Mouse (Mus musculus): ENCODE measurements around the gene Dnajc30. TPM values are rescaled to one million over a fixed set of nuclear protein-coding genes. Genes with fewer than 3 reads are reported as not detected.

The Dnajc30 gene
- polyA plus RNA-seq, 1 experiment, result 46.6 TPM

GRCm38 (mm10) chr5:135077564-135078481 is 13.8 kb downstream of the Dnajc30 start, which contains the start of gene Vps37d:
Gene Vps37d, minus strand, starts transcription at chr5:135078266.
- no peaks in the 10 kb centered on the region for H3K27me3 ChIP-seq (ENCODE audit: control insufficient read depth, insufficient read depth, low read length)
- DNase-seq, result peak; percentile 90 to 96
- peak within 1 kb of the TSS; percentile 58; the same call in 1 of the 2 replicates for H3K27ac ChIP-seq (ENCODE audit: insufficient read depth, low read length)
- TF ChIP-seq CTCF (IDR thresholded peaks at IDR 0.05; ENCODE audit: borderline replicate concordance, insufficient read depth, low read depth, low read length), result peak; percentile 60
- no peak for TF ChIP-seq POLR2A (IDR thresholded peaks at IDR 0.05; ENCODE audit: borderline replicate concordance, insufficient read depth, low read length)
- H3K4me3 ChIP-seq (replicated peaks; ENCODE audit: insufficient read depth, low read depth, low read length), result peak within 1 kb of the TSS; percentile 76
- H3K4me1 ChIP-seq (ENCODE audit: control insufficient read depth, insufficient read depth, low read length), result peaks cover 3% of the 10 kb centered on the region; the same call in 1 of the 2 replicates
- WGBS, result 2% methylated on average over 81 of the region's 83 CpGs

GRCm38 (mm10) chr5:135078482-135078810 is 14.4 kb downstream of the Dnajc30 start:
- WGBS, result 1% methylated on average over 11 of the region's 11 CpGs
- Histone ChIP-seq H3K4me1 (ENCODE audit: control insufficient read depth, insufficient read depth, low read length) (peaks cover 3% of the 10 kb centered on the region; the same call in 1 of the 2 replicates), H3K27me3 (ENCODE audit: control insufficient read depth, insufficient read depth, low read length) (no peaks in the 10 kb centered on the region), H3K27ac (ENCODE audit: insufficient read depth, low read length) (no peak overlapping the region), H3K4me3 (replicated peaks; ENCODE audit: insufficient read depth, low read depth, low read length) (peak overlapping the region; percentile 50)
- DNase-seq, result no peak
- no peak for TF ChIP-seq POLR2A (IDR thresholded peaks at IDR 0.05; ENCODE audit: borderline replicate concordance, insufficient read depth, low read length)
- TF ChIP-seq CTCF (IDR thresholded peaks at IDR 0.05; ENCODE audit: borderline replicate concordance, insufficient read depth, low read depth, low read length), result no peak

GRCm38 (mm10) chr5:135079578-135079977 is 15.6 kb downstream of the Dnajc30 start:
- Histone ChIP-seq H3K27ac (ENCODE audit: insufficient read depth, low read length) (no peak overlapping the region), H3K27me3 (ENCODE audit: control insufficient read depth, insufficient read depth, low read length) (no peaks in the 10 kb centered on the region), H3K4me3 (replicated peaks; ENCODE audit: insufficient read depth, low read depth, low read length) (no peak overlapping the region), H3K4me1 (ENCODE audit: control insufficient read depth, insufficient read depth, low read length) (no peaks in the 10 kb centered on the region)
- WGBS, result 96% methylated on average over 2 of the region's 2 CpGs
- DNase-seq, result no peak
- TF ChIP-seq POLR2A (IDR thresholded peaks at IDR 0.05; ENCODE audit: borderline replicate concordance, insufficient read depth, low read length) (no peak), CTCF (IDR thresholded peaks at IDR 0.05; ENCODE audit: borderline replicate concordance, insufficient read depth, low read depth, low read length) (no peak)

GRCm38 (mm10) chr5:135080539-135080938 is 16.5 kb downstream of the Dnajc30 start:
- no peak for DNase-seq
- H3K4me1 ChIP-seq (ENCODE audit: control insufficient read depth, insufficient read depth, low read length), result no peaks in the 10 kb centered on the region
- no peak overlapping the region for H3K27ac ChIP-seq (ENCODE audit: insufficient read depth, low read length)
- H3K4me3 ChIP-seq (replicated peaks; ENCODE audit: insufficient read depth, low read depth, low read length), result no peak overlapping the region
- WGBS, result 90% methylated on average over 5 of the region's 5 CpGs
- no peaks in the 10 kb centered on the region for H3K27me3 ChIP-seq (ENCODE audit: control insufficient read depth, insufficient read depth, low read length)
- TF ChIP-seq POLR2A (IDR thresholded peaks at IDR 0.05; ENCODE audit: borderline replicate concordance, insufficient read depth, low read length) (no peak), CTCF (IDR thresholded peaks at IDR 0.05; ENCODE audit: borderline replicate concordance, insufficient read depth, low read depth, low read length) (no peak)

- 66% methylated on average over 4 of the region's 4 CpGs for WGBS
- H3K27ac ChIP-seq (ENCODE audit: insufficient read depth, low read length), result no peak overlapping the region
- no peaks in the 10 kb centered on the region; the same call in 1 of the 2 replicates for H3K27me3 ChIP-seq (ENCODE audit: control insufficient read depth, insufficient read depth, low read length)
- H3K4me1 ChIP-seq (ENCODE audit: control insufficient read depth, insufficient read depth, low read length), result no peaks in the 10 kb centered on the region
- H3K4me3 ChIP-seq (replicated peaks; ENCODE audit: insufficient read depth, low read depth, low read length), result no peak overlapping the region
- TF ChIP-seq POLR2A (IDR thresholded peaks at IDR 0.05; ENCODE audit: borderline replicate concordance, insufficient read depth, low read length) (no peak), CTCF (IDR thresholded peaks at IDR 0.05; ENCODE audit: borderline replicate concordance, insufficient read depth, low read depth, low read length) (no peak)
- DNase-seq, result no peak
Measured at GRCm38 (mm10) chr5:135086871-135087270, 22.9 kb downstream of the Dnajc30 start.

- H3K27me3 ChIP-seq (ENCODE audit: control insufficient read depth, insufficient read depth, low read length), result no peaks in the 10 kb centered on the region; the same call in 1 of the 2 replicates
- no peak within 1 kb of the TSS for H3K4me3 ChIP-seq (replicated peaks; ENCODE audit: insufficient read depth, low read depth, low read length)
- H3K27ac ChIP-seq (ENCODE audit: insufficient read depth, low read length), result no peak within 1 kb of the TSS
- DNase-seq, result no peak
- no peaks in the 10 kb centered on the region for H3K4me1 ChIP-seq (ENCODE audit: control insufficient read depth, insufficient read depth, low read length)
- WGBS, result 3% methylated on average over 39 of the region's 39 CpGs
- TF ChIP-seq POLR2A (IDR thresholded peaks at IDR 0.05; ENCODE audit: borderline replicate concordance, insufficient read depth, low read length) (no peak), CTCF (IDR thresholded peaks at IDR 0.05; ENCODE audit: borderline replicate concordance, insufficient read depth, low read depth, low read length) (no peak)
Measured at GRCm38 (mm10) chr5:135089653-135090052, 25.7 kb downstream of the Dnajc30 start, which contains the start of gene Mlxipl. Gene Mlxipl, plus strand, starts transcription at chr5:135089890.

GRCm38 (mm10) chr5:135100981-135101380 is 37.0 kb downstream of the Dnajc30 start:
- no peak for DNase-seq
- 49% methylated on average over 1 of the region's 1 CpGs for WGBS

More at GRCm38 (mm10) chr5:135100981-135101380, 37.0 kb downstream of the Dnajc30 start:
- H3K4me3 ChIP-seq (replicated peaks; ENCODE audit: insufficient read depth, low read depth, low read length), result no peak overlapping the region
- no peaks in the 10 kb centered on the region for H3K27me3 ChIP-seq (ENCODE audit: control insufficient read depth, insufficient read depth, low read length)
- H3K27ac ChIP-seq (ENCODE audit: insufficient read depth, low read length), result no peak overlapping the region
- no peaks in the 10 kb centered on the region for H3K4me1 ChIP-seq (ENCODE audit: control insufficient read depth, insufficient read depth, low read length)
- TF ChIP-seq POLR2A (IDR thresholded peaks at IDR 0.05; ENCODE audit: borderline replicate concordance, insufficient read depth, low read length), result no peak
- TF ChIP-seq CTCF (IDR thresholded peaks at IDR 0.05; ENCODE audit: borderline replicate concordance, insufficient read depth, low read depth, low read length), result no peak
